ENCODE assay signal across 10 mouse cellular contexts in genomic region chr2:146330772-146331281, GRCm38 (mm10).
DNase-seq lines count a peak whose midpoint lies in the region; ATAC-seq lines count a peak whose summit lies in the region.
"Had no signal": no experiment of that assay in that cellular context is flagged by ENCODE, and none has a peak within 500 bp of the region (broad histone marks: within the 10 kb centered on the region; RNA-seq: fewer than 3 reads in every experiment).

No protein-coding gene starts in this region.

- 0 out of 2 replicates have a peak overlapping the region, but pooled peaks have one; percentile 1 for H3K27ac ChIP-seq in neural tube, embryonic 11.5 days (ENCODE audit: low read depth, low read length)
- H3K27ac ChIP-seq: kidney, postnatal 0 days had no signal

- 19% methylated on average over 8 of the region's 8 CpGs for WGBS in neural tube, embryonic 11.5 days

- no peak overlapping the region for H3K9ac ChIP-seq in neural tube, embryonic 11.5 days (ENCODE audit: low read length)

- no peak overlapping the region for H3K4me3 ChIP-seq in neural tube, embryonic 11.5 days (ENCODE audit: low read depth, low read length)
- H3K4me3 ChIP-seq: myocyte had no signal

- no peak overlapping the region for H3K4me2 ChIP-seq in neural tube, embryonic 11.5 days (ENCODE audit: low read depth)

- H3K4me1 ChIP-seq in neural tube, embryonic 11.5 days (ENCODE audit: control insufficient read depth, insufficient read depth, low read length) = peaks cover 13% of the 10 kb centered on the region; the same call in 1 of the 2 replicates

- no peaks in the 10 kb centered on the region for H3K27me3 ChIP-seq in neural tube, embryonic 11.5 days (ENCODE audit: control insufficient read depth, insufficient read depth, low read length)

- intact Hi-C loops in gastrocnemius, postnatal 36 days (cut with DNase I) = no loop called here

- no peaks in the 10 kb centered on the region; the same call in 1 of the 2 replicates for H3K36me3 ChIP-seq in neural tube, embryonic 11.5 days (ENCODE audit: control insufficient read depth, insufficient read depth, low read length)

- H3K9me3 ChIP-seq in neural tube, embryonic 11.5 days (ENCODE audit: control insufficient read depth, low read length) = no peaks in the 10 kb centered on the region

- peak; percentile 75 for ATAC-seq in neural tube, embryonic 11.5 days (ENCODE audit: insufficient read depth, low FRiP score, low TSS enrichment)
- ATAC-seq in activated CD4-positive, CD25-positive, alpha-beta regulatory T cell, adult 4 months = no peak

- peak; percentile 17 for DNase-seq in gastrocnemius, postnatal 10 days
- no peak for DNase-seq in gastrocnemius, postnatal 36 days
- DNase-seq in cerebellum, postnatal 14 days = peak; percentile 74 to 84
- DNase-seq in frontal cortex, postnatal 25 days (ENCODE audit: low spot score in 2 of 2) = peak; percentile 15 to 29
- DNase-seq in layer of hippocampus, postnatal 14 days (ENCODE audit: low spot score in 2 of 2) = peak; percentile 63 to 82
- peak; percentile 72 for DNase-seq in neural tube, embryonic 11.5 days (ENCODE audit: low spot score)
- DNase-seq in ovary, postnatal 10 days (ENCODE audit: low spot score) = no peak

Comparison
In these comparisons a context has a peak if more than half of its experiments do, and no peak if none do; other contexts are left out.
1. DNase-seq: peak in gastrocnemius, postnatal 10 days (single experiment), cerebellum, postnatal 14 days (2 of 2), frontal cortex, postnatal 25 days (2 of 2), layer of hippocampus, postnatal 14 days (2 of 2) and neural tube, embryonic 11.5 days (single experiment); none in gastrocnemius, postnatal 36 days (0 of 2) and ovary, postnatal 10 days (single experiment).